Mouse (Mus musculus): Measurements from ENCODE around the gene Rgcc.

- TF ChIP-seq CTCF (IDR thresholded peaks at IDR 0.05; ENCODE audit: extremely low read depth, insufficient read depth, low read length) = no peak
- TF ChIP-seq POLR2A (IDR thresholded peaks at IDR 0.05; ENCODE audit: extremely low read depth, insufficient read depth, low read length) = no peak
Observed at GRCm38 (mm10) chr14:79294051-79294814, 7.2 kb downstream of the Rgcc start.

Data from cortical plate, adult 2 months (tissue).